Mouse (Mus musculus) adrenal gland, adult 18-20 months (tissue): ENCODE results near the gene Rpusd1. TPM values are rescaled to one million over a fixed set of nuclear protein-coding genes. Genes with fewer than 3 reads are reported as not detected.

ENCODE experiments used
- DNase-seq, 2 experiments: peaks; one replicate each; pipeline ENCODE4 v3.0.0; 2021 to 2022; ENCODE audit warnings: low spot score in 2 of 2
- long read RNA-seq, 2 experiments: library from polyadenylated mRNA; stranded (forward); transcript quantifications; one replicate each; pipeline ENCODE4 v2.0.0; 2021
- total RNA-seq, 2 experiments: library from RNA; stranded (reverse); gene quantifications; 1 replicate in 1 of 2; 2 replicates in 1 of 2; pipeline ENCODE4 v1.2.3; 2021

Rpusd1 gene
- 10 to 100 TPM; 10.2 to 12.8 TPM for total RNA-seq
- long read RNA-seq, experiment 1, transcript Rpusd1-201 (6 exons, 1,745 nt): major isoform, 5 of 12 reads
- long read RNA-seq, experiment 1, partial matches to known transcripts: 2 of 12 reads
- long read RNA-seq, experiment 1, other reads (novel, unspliced or antisense): 1 of 12 reads
- long read RNA-seq, experiment 2, transcript Rpusd1-201 (6 exons, 1,745 nt): major isoform, 20 of 34 reads
- long read RNA-seq, experiment 2, partial matches to known transcripts: 3 of 34 reads
- long read RNA-seq, experiment 2, other reads (novel, unspliced or antisense): 3 of 34 reads

DNA sequence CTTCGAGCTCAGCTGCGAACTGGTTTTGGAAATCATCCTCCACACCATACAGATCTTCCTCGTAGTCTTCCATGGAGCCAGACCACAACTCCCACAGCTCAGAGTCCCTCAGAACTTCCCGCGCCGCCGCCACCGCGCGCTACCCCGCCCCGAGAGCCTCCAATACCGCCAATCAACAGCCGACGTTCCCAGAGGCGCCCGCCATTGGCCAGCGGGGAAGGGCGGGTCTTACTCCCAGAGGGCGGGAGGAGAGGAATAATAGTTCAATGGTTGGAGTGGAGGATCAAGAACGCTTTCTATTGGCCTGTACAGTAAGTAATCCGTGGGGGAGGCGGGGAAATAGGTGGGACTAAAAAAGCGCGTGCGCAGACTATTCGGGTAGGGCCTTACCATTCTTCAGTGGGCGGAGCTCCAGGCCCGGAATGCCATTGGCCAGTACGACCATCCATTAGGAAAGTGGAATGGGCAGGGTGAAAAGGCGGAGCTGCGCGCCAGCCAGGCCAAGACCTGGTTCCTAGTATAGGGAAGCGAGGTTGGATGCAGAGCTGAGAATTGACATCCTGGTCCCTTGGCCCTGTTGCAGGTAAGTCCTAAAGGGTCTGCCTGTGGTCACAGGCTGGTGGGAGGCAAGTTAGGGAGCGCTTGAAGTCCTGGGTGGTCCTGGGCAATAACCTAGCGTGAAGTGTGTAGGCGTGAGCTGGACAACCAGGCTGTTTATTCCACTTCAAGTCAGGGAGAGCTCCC, at the start of gene Rpusd1, which contains the start of gene Chtf18:
Rpusd1 (plus strand) TSS at position 406 of the 744 bp plus-strand sequence.
Chtf18 (minus strand) TSS at position 155 of the 744 bp plus-strand sequence.
- DNase-seq: peak; percentile 93 to 94

DNA sequence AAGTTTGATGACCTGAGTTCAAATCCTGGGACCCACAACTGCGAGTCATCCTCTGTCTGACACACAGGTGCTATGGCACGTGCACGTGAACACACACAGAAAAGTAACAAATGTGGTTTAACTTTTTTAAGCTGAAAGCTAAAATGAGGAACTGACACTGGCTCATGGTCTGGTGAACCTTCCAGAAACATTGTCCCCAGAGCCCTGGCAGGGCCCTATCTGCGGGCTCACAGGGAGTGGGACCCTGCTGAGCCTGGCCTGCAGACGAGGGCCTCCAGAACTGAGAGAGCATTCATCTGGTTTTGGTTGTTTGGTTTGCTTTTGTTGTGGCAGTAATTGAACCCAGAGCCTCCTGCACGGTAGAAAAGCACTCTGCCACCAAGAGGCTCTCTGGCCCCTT, 49.5 kb upstream of the Rpusd1 start:
- DNase-seq: no peak

DNA sequence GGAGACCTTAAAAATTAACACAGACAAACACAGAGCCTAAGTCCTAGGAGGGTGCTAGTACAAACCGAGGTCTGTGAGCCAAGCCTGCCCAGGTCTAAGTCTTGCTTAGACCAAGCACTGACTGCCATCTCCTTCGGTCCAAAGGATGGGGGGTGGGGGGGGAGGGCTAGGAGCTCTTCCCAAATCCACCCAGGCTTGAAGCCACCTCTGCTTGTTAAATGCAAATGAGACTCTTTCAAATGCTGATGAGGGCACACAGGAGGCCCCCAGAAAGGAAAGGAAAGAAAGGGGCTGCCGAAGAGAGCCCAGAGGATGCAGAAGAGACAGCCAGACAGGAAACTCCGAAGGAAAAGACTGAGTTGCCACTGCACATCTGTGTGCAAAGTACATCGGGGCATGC, 47.7 kb upstream of the Rpusd1 start:
- no peak for DNase-seq

DNA sequence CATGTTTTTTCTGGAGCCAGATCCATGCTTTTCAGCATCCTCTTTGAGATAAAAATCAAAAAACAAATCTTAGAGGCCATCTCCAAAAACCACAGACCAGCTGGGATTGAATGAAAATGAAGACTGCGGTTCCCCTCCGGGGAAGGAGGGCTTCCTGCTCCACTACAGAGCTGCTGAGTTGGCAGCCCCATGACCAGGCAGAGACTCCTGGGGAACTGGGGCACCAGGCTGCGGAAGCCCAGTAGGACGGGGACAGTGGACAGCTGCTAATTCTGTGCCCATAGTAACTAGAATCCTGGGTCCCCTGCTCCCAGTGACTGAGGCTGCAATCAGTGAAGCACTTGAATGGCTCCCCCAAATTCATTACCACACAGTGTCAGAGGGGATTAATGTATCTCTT, 45.8 kb upstream of the Rpusd1 start:
- DNase-seq: no peak

DNA sequence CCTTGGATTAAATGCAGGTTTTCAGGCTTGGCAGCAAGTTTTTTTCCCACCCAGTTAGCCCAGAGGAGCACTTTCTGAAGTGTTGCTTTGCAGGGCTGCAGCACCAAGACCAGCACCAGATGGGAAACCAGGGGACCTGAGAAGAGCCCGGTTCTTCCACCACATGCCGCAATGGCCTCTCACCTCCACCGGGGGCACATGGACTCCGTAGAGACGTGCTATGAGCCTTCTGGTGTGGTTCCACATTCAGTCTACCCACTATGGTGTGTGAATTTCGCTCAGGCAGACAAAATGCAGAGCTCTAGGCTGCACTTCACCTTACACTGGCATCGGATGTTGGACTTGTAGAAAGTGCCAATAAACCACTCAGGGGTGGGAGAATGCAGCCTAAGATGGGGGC, 41.1 kb upstream of the Rpusd1 start:
- DNase-seq: no peak

DNA sequence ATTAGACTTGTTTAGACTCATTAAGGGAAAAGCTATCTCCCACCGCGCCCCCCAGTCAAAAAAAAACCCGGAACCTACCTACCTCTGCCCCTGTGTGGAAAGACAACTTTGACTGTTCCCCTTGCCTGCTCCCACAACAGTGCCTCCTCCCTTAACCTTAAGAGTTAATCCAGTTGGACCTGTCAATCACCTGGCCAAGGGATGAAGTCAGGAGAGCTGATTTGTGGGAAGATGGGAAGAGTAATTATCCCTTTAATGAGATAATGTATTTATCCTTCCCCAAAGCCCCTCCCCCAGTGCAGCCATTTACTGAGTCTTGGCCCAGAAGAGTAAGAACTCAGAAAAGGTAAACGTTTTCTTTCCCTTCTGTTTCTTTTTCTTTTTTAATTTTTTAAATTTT, 38.5 kb upstream of the Rpusd1 start:
- DNase-seq: no peak

DNA sequence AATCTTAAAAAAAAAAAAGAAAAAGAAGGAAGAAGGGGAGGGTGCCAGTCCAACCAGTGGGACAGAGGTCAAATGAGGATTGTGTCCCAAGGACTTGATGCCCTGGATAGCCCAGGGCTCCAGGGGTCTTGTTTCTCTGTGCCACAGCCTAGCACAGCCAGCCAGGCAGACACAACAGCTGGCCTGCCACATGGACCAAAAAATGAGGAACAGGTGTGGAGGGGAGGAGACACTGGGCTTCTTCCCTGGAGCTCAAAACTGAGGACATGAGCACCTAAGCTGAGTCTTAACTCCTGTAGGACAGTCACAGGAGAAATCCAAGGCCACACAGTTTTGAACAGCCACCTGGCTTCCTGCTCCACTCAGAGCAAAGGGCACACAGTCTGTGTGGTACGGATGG, 31.2 kb upstream of the Rpusd1 start:
- DNase-seq: no peak

DNA sequence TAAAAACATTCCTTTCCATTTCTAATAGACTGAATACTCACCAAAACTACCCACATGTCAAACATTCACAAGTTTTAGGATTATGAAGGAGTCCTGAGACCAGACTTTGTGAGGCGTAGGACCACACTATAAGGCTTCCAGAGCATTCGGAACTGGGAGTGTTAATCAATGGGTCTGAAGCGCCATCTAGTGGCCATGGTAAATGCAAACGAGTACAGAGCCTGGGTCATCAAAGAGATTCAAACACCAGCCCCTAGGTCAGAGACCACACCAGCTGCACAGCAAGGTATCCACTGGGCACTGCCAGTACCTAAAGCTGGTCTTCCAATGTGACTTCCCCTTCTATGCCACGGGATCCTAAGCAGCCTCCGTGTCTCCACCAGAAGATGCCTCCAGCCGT, 29.0 kb upstream of the Rpusd1 start:
- DNase-seq: peak; percentile 73

DNA sequence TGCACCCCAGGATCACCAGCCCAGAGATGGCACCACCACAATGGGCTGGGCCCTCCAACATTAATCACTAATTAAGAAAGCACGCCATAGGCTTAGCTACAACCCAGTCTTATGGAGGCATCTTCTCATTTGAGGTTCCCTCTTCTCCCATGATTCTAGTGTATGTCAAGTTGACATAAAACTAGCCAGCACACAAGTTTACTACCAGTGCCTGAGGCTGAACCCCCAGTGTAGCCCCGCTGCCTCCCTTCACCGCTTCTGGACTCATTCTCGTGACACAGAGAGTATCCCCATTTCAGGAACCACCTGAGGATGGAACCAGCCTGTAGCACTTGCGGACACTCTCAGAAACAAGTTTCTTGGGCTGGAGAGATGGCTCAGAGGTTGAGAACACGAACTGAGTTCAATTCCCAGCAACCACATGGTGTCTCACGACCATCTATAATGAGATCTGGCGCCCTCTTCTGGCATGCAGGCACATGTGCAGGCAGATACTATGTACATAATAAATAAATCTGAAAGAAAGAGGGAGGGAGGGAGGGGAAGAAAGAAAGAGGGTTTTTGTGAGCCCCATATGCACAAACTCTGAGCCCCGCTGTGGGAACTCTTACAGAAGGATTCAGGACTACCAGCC, 26.5 kb upstream of the Rpusd1 start:
- DNase-seq: no peak

DNA sequence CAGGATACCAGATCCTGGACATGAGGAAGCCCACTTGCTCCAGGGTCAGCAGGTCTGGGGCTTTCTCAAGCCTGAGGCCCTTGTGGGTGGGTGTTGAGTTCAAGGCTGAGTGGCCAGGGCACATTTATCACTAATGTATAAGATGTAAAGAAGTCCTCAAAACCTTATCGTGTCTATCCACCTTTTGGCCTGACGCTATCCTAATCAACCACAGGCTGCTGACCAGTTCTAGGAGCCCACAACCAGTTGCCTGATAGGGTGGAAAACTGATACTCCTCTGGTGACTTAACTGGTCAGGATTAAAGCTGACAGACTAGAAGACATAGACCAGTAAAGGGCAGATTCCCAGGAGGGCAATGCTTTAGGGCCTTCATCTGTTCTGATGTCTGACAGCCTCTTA, 17.5 kb upstream of the Rpusd1 start:
- no peak for DNase-seq

DNA sequence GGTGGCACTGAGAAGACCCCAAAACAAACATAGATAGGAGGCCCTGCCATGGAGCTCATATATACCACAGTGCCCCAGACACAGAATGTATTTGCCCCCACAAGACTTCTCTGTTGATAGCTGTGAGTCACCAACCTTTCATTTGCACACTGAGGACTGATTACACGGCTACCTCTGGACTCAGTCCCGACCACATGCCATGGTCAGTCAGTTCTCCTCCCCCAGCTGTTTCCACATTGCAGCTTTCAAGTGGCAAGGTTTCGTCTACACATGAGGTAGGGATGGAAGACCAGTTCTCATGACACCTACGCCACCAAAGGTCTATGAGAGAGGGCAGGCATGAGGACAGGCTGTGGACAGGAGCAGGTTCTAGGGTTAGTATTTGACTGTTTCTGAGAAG, 16.3 kb upstream of the Rpusd1 start:
- DNase-seq: no peak

DNA sequence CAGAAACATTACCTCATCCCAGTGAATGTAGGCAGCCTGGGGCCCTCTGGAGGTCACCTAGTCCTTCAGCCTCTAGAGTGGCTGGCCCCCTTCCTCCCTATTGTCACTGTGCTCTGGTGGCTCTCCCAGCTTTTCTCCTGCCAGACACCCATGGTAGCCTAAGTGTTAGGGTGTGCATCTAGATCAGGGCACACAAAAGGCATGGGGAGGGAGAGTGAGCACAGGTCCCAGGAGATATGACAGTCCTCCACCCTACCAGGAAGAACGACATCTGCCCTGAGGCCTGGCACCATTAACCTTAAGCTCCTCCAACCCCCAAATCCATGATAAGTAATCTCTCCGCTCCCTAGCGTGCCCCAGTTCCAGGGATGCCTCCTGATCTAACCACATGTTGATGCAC, 11.8 kb upstream of the Rpusd1 start:
- DNase-seq: no peak

DNA sequence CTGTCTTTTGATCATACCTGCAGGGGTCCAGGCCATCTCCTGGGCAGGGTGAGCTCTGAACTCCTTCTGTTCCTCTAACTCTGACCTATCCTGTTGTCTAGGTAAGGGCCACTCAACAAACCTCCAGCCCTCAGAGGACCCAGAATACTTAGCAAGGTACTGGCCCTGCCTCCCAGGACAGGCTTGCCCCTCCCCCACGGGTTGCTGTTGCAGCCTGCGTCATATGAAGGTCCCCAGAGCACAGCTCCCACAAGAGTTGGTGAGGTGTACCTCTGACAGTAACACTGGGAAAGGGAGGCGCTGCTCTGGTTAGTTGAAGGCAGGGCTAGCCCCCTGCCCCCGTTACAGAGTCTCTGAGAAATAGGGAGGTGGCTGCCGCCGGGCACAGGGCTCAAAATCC, 11.3 kb upstream of the Rpusd1 start:
- DNase-seq: no peak

DNA sequence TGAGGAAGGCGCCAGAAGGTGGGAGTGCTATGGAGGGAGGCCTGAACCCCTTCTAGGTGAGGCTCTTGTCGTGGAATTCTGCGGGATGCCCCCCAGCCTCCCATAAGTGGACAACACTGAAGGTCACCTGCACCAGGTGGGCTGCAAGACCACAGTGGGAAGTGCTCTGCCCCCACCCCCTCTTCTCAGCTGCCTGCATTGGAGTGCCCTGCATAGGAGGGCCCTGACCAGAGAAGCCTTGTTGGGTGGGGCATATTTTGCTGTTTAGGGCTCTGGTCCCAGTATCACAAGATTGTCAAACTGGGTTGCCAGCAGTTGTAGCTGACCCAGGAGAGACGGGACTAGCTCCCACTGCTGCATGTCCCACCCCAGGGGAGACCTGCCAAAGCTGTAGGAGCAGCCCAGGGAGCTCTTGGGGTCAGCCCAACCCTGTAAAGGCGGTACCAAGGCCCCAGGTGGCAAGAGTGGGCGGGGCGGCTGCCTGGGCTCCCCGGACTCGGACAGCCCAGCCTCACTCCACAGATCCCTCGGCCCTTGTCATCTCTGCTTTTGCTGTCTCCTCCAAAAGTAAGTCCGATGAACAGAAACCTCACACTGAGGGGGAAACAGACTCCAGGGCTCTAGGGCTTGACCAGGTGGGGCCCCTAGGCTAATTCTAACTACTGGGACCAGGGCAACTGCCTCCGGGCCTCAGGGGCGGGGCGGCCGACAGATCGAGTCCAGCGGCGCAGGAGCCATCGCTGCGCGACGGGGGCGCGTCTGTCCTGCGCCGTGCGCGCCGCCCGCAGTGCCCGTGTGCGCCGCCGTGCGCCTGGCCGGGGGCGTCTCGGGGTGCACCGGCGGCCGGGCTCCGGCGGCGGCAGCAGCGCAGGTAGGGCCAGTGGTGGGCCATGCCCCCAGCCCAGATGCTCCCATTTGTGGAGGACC, 10.5 kb upstream of the Rpusd1 start, which contains the start of gene Gng13:
Gng13 (plus strand) TSS at position 461 of the 927 bp plus-strand sequence.
- DNase-seq: no peak

DNA sequence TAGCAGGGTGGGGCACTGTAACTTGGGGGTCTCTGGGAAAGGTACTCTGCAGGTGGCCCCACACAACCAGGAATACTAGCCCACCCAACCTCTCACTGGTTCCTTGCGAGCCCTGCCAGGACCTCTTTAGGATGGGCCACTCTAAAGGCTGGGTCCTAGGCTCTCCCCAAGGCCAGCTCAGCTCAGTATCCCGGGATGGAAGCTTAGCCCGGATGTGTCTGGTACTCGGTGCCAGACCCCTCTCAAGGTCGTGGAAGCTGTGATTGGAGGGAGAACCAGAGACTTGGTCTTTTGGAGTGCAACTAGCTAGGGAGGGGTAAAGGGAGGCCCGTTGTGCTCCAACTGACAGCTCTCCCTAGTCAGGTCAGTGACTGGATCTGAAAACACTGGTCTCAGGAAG, 9.8 kb upstream of the Rpusd1 start:
- DNase-seq: no peak

DNA sequence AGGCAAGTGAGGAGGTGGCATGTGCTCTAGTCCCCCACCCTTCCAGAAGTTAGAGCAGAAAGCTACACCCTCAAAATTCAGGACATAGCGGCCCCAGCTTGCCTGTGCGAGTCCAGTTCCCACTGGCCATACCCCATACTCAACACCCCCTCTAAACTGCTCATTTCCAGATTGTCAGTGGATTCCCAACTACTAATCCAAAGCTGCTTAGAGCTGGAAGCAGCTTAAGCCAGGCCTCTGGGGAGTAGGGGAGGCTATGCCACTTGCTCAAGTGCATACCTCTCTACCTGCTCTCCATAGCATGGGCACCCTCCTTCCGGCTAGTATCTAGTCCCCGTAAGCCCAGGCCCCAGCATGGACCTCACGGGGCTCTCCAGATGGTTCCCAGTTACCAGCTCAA, 6.0 kb upstream of the Rpusd1 start:
- DNase-seq: no peak

DNA sequence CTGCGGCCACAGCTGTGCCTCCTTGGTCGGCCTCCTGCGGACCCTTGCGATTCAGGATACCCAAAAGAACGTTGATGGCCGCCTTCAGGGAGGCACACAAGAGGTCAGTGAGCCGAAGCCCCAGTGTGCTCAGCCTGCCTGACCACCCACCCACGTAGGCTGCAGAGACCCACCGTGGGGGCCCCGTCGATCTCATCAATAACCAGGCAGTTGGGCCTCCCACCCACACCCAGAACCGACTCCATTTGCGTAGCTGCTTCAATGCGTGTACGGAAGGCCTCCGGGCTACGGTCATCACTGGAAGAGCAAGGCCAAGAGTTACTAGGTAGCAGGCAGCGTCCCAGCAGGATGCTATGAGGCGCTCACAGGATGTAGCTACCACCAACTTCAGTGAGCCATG, 4.0 kb upstream of the Rpusd1 start:
- DNase-seq: no peak

DNA sequence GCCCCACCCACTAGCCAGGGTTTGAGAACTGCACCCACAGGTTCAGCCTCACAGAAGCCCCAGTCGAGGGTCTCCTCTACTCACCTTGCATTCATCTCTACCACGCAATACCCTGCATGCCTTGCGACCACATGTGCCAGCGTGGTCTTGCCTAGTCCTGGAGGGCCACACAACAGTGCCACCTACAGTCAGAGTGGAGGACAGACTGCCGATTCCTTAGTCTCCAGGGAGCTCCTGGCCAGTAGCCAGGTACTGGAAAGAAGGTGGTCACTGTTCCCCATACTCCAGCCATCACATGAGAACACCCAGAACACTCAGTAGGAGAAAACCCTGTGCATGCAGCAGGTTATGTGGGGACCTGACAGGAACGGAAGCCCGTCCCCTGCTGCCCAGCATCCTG, 3.6 kb upstream of the Rpusd1 start:
- no peak for DNase-seq

DNA sequence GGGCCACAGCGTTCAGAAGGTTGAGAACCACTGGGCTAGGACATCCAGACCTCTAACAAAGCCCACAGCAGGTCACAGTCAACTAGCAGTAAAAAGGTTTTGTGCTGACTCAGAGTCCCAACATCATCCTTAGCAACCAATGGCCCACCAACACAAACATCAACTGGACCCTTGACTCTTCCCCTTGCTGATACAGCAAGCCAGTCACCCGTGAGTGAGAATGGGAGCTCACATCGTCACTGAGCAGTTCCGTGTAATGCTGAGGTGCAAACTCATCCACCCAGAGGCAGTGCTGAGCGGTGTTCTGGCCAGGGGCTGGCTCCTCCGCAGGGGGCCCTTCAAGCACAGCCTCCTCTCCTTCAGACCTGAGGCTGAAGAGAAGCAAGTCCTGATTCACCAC, 2.2 kb upstream of the Rpusd1 start:
- DNase-seq: no peak

DNA sequence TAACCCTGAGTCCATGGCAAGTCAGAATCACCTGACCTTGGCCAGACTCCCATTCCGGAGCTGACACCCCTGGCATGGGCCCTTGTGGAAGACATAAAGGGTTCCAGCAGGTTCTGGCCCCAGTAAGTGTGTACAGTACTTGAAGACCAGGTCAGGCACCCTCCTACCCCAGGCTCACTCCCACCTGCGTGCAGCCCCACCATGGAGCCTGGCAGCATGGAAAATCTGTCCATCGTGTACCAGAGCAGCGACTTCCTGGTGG, 470 bp downstream of the Rpusd1 start:
- no peak for DNase-seq

DNA sequence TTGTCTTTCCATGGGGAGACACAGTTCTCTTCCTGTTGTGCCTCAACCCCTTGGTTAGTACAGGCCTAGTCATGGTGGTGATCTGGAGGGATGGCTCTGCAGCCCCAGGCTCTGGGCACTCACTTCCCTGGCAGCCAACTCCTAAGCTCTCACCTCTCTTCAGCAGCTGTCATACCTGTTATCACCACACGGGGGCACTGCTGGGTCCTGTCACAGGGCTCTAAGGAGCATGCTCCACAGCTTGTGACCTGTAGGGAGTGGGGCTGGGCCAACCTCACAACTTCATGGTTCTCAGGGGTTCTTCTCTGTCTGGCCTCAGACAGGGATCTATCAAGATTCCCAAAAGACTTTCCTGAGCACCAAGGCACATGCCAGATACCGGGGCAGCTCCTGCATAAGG, 4.6 kb downstream of the Rpusd1 start:
- DNase-seq: peak; percentile 83 to 88
